Mouse (Mus musculus): ENCODE measurements around the gene Ryr2. TPM values are rescaled to one million over a fixed set of nuclear protein-coding genes. Genes with fewer than 3 reads are reported as not detected.

Ryr2 gene
- polyA plus RNA-seq, 1 experiment from 2014 or later: 8.4 TPM

DNA sequence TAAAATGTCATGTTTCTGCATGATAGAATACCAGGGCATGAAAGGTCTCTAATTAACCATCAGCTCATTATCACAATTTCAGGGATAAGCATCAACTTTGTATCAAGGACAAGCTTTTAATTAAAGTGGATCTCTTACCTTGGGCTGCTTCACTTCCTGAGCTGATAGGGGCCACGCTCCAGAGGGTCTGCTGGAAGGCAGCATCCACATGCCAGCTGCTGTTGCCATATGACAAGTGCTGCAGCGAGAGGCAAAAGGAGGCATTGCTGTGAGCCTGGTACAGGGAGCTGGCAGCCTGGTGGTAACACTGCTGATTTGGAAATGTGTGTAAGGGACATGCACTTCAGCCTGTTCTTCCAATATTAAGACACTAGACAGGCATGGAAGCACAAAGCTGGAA, 237.8 kb downstream of the Ryr2 start:
- H3K27me3 ChIP-seq (ENCODE audit: control insufficient read depth, insufficient read depth, low read length): no peaks in the 10 kb centered on the region
- no peak for DNase-seq (ENCODE audit: low spot score)
- H3K36me3 ChIP-seq (replicated peaks; ENCODE audit: control insufficient read depth, insufficient read depth): no peaks in the 10 kb centered on the region
- H3K9me3 ChIP-seq (ENCODE audit: control insufficient read depth, low read length): no peaks in the 10 kb centered on the region
- H3K4me2 ChIP-seq (replicated peaks): no peak overlapping the region
- ATAC-seq (ENCODE audit: low FRiP score): no peak
- no peak overlapping the region for H3K9ac ChIP-seq
- 63% methylated on average over 2 of the region's 2 CpGs for WGBS
- no peaks in the 10 kb centered on the region for H3K4me1 ChIP-seq (replicated peaks; ENCODE audit: control insufficient read depth, insufficient read depth, low read length)
- H3K27ac ChIP-seq: no peak overlapping the region
- no peak overlapping the region for H3K4me3 ChIP-seq (replicated peaks; ENCODE audit: low read length)

DNA sequence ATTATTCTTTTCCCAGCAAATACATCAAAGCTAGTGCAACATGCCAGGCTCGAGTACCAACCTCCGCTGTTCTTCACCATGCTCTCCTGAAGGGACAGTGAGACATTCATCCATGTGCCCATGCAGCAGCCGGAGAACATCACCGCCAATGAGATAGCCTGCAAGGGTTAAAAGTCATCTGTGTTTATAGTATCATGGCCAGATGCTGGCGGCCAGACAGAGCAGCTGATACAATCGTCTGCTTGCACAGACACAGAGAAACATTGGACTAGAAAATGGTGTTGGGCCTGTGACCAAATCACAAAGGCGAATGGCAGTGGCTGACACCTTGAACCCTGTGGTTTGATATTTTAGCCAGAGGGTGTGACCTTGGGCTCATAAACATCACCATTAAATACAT, 238.7 kb downstream of the Ryr2 start:
- Histone ChIP-seq H3K36me3 (replicated peaks; ENCODE audit: control insufficient read depth, insufficient read depth) (no peaks in the 10 kb centered on the region), H3K27ac (no peak overlapping the region), H3K4me1 (replicated peaks; ENCODE audit: control insufficient read depth, insufficient read depth, low read length) (no peaks in the 10 kb centered on the region), H3K4me3 (replicated peaks; ENCODE audit: low read length) (no peak overlapping the region), H3K4me2 (replicated peaks) (no peak overlapping the region), H3K9ac (no peak overlapping the region), H3K9me3 (ENCODE audit: control insufficient read depth, low read length) (no peaks in the 10 kb centered on the region), H3K27me3 (ENCODE audit: control insufficient read depth, insufficient read depth, low read length) (no peaks in the 10 kb centered on the region)
- ATAC-seq (ENCODE audit: low FRiP score) (no peak), DNase-seq (ENCODE audit: low spot score) (no peak)
- WGBS: 83% methylated on average over 7 of the region's 7 CpGs

DNA sequence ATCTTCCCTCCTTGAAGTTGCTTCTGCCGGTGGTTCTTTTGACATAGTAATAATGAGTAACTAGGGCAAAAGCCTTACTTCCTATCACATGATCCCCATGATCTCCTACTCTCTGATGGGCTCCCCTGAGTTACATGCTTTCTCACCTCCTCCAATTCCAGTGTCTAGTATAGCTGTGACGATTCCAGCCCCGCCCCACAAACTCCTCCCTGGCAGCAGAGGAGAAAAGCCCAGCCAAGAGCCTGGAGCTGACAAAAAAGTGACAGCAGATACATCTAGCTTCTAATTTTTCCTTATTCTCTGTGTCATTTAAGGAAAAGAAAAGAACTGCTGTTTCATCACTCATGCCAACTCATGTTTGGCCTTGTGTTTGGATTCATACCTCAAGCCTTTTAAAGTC, 241.5 kb downstream of the Ryr2 start:
- Histone ChIP-seq H3K4me3 (replicated peaks; ENCODE audit: low read length) (no peak overlapping the region), H3K27ac (no peak overlapping the region), H3K9ac (no peak overlapping the region), H3K36me3 (replicated peaks; ENCODE audit: control insufficient read depth, insufficient read depth) (no peaks in the 10 kb centered on the region), H3K4me2 (replicated peaks) (no peak overlapping the region), H3K9me3 (ENCODE audit: control insufficient read depth, low read length) (no peaks in the 10 kb centered on the region), H3K27me3 (ENCODE audit: control insufficient read depth, insufficient read depth, low read length) (no peaks in the 10 kb centered on the region), H3K4me1 (replicated peaks; ENCODE audit: control insufficient read depth, insufficient read depth, low read length) (no peaks in the 10 kb centered on the region)
- 83% methylated on average over 3 of the region's 3 CpGs for WGBS
- ATAC-seq (ENCODE audit: low FRiP score) (no peak), DNase-seq (ENCODE audit: low spot score) (no peak)

DNA sequence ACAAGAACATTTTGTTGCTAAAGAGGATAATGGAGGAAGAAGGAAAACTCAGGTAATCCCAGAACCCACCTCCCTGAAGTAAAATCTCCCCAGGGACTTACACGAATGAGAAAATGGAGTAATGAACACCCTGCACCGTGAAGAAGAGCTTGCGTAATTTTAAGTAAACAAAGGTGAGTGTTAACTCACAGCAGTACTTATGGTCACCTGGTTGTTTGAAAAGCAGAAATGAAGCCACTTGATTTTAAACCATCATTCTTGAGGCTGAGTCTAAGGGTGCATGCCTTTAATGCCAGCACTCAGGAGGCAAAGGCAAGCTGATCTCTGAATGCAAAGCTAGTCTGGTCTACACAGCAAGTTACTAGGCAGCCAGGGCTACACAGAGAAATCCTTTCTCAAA, 255.1 kb downstream of the Ryr2 start:
- ATAC-seq (ENCODE audit: low FRiP score): no peak

DNA sequence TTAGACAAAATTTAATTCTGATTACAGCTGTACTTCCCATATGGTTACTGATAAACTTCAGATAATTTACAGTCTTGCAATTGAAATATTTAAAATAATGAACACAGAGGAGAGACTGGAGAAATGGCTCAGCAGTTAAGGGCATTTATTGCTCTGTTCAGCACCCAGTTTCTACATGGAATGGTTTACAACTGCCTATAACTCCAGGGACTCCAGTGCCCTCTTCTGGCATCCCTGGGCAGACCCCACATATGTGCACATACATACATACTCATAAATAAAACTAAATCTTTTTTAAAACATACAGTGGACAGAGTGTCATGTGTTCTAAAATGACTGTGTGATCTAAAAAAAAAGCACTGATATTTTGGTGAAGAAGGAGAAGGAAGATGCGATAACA, 262.9 kb downstream of the Ryr2 start:
- WGBS: 97% methylated on average over 1 of the region's 1 CpGs
- ATAC-seq (ENCODE audit: low FRiP score) (no peak), DNase-seq (ENCODE audit: low spot score) (no peak)
- Histone ChIP-seq H3K9ac (no peak overlapping the region), H3K27me3 (ENCODE audit: control insufficient read depth, insufficient read depth, low read length) (no peaks in the 10 kb centered on the region), H3K4me3 (replicated peaks; ENCODE audit: low read length) (no peak overlapping the region), H3K36me3 (replicated peaks; ENCODE audit: control insufficient read depth, insufficient read depth) (no peaks in the 10 kb centered on the region), H3K27ac (no peak overlapping the region), H3K9me3 (ENCODE audit: control insufficient read depth, low read length) (no peaks in the 10 kb centered on the region), H3K4me1 (replicated peaks; ENCODE audit: control insufficient read depth, insufficient read depth, low read length) (no peaks in the 10 kb centered on the region), H3K4me2 (replicated peaks) (no peak overlapping the region)

More for the DNA sequence above, 255.1 kb downstream of the Ryr2 start:
- H3K4me1 ChIP-seq (replicated peaks; ENCODE audit: control insufficient read depth, insufficient read depth, low read length): no peaks in the 10 kb centered on the region
- no peaks in the 10 kb centered on the region for H3K36me3 ChIP-seq (replicated peaks; ENCODE audit: control insufficient read depth, insufficient read depth)
- H3K4me3 ChIP-seq (replicated peaks; ENCODE audit: low read length): no peak overlapping the region
- no peaks in the 10 kb centered on the region for H3K27me3 ChIP-seq (ENCODE audit: control insufficient read depth, insufficient read depth, low read length)
- DNase-seq (ENCODE audit: low spot score): no peak
- no peak overlapping the region for H3K9ac ChIP-seq
- H3K27ac ChIP-seq: no peak overlapping the region
- 93% methylated on average over 3 of the region's 3 CpGs for WGBS
- H3K9me3 ChIP-seq (ENCODE audit: control insufficient read depth, low read length): no peaks in the 10 kb centered on the region
- H3K4me2 ChIP-seq (replicated peaks): no peak overlapping the region

DNA sequence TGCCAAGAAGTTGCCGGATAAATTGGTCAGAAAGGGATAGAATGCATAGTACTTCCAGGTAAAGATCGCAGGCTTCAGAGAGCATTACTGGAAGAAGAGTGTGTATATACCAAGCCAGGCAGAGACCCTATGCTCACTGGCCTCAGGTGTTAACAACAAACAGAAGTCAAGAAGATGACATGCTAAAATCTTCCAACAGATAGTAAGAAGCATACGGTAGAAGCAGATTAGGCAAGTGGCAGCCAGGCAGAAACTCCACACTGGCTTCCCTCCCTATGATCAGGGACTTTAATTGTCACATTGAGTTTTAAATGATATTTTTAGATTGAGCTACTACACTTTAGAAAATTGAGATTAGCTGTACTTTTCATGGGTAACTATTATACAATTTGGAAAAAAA, 268.9 kb downstream of the Ryr2 start:
- H3K9me3 ChIP-seq (ENCODE audit: control insufficient read depth, low read length): no peaks in the 10 kb centered on the region
- no peak overlapping the region for H3K9ac ChIP-seq
- no peaks in the 10 kb centered on the region for H3K4me1 ChIP-seq (replicated peaks; ENCODE audit: control insufficient read depth, insufficient read depth, low read length)
- H3K4me3 ChIP-seq (replicated peaks; ENCODE audit: low read length): no peak overlapping the region
- H3K36me3 ChIP-seq (replicated peaks; ENCODE audit: control insufficient read depth, insufficient read depth): no peaks in the 10 kb centered on the region
- no peaks in the 10 kb centered on the region for H3K27me3 ChIP-seq (ENCODE audit: control insufficient read depth, insufficient read depth, low read length)
- no peak overlapping the region for H3K27ac ChIP-seq
- DNase-seq (ENCODE audit: low spot score) (no peak), ATAC-seq (ENCODE audit: low FRiP score) (no peak)
- WGBS: 96% methylated on average over 3 of the region's 3 CpGs
- no peak overlapping the region for H3K4me2 ChIP-seq (replicated peaks)

DNA sequence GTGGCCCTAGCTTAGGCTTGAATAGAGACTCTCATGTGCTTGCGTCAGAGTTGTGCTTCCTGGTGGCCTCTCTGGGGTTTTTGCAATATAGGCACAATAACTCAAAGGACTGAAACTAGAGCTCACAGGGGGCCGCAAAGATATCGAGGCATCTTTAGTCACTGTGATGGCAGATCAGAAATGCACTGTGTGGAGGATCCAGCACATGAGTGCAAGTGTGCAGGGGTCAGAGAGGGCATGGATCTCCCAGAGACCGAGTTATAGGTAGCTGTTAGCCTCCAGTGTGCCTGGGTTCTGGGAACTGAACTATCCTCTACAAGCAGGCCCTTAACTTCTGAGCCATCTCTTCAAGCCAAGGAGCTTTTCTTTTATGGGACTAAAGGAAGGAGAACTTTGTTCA, 269.6 kb downstream of the Ryr2 start:
- no peaks in the 10 kb centered on the region for H3K36me3 ChIP-seq (replicated peaks; ENCODE audit: control insufficient read depth, insufficient read depth)
- no peak overlapping the region for H3K9ac ChIP-seq
- no peak overlapping the region for H3K4me3 ChIP-seq (replicated peaks; ENCODE audit: low read length)
- WGBS: 90% methylated on average over 4 of the region's 4 CpGs
- H3K9me3 ChIP-seq (ENCODE audit: control insufficient read depth, low read length): no peaks in the 10 kb centered on the region
- ATAC-seq (ENCODE audit: low FRiP score) (no peak), DNase-seq (ENCODE audit: low spot score) (no peak)
- no peaks in the 10 kb centered on the region for H3K4me1 ChIP-seq (replicated peaks; ENCODE audit: control insufficient read depth, insufficient read depth, low read length)
- no peak overlapping the region for H3K27ac ChIP-seq
- no peaks in the 10 kb centered on the region for H3K27me3 ChIP-seq (ENCODE audit: control insufficient read depth, insufficient read depth, low read length)
- H3K4me2 ChIP-seq (replicated peaks): no peak overlapping the region

DNA sequence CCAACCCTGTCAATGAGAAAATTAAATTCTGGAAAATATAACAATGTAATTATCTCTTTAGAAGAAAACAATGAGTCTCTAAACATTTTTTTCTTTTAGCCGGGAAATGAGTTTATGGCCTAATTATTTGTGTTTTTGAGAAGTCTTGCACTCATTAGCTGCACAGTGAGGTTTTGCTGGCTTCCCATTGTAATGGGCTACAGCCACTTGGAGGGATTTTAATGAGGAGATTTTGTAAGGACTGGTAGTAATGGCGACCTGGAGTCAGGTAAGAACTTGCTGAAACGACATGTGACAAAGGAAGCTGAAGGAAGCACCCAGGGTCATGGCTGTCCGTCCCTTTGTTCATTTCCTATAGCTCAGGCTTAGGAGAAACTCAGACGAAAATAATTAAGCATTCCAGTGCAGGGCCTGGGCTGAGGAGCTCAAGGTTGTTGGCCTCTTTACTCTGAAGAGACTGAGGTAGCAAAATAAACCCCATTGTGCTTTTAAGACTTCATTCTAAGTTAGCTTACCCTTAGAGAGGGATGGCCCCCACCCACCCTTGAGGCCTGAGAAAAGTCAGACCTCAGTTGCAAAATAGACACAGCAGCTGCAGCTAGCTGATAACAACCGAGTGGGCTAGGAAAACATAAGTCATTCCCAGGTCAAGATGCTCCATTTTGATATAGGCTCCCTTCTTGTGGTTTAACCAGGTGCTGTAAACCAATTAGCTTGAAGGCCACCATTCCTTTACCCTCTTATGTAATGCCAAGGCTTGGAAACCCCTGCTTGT, 270.3 kb downstream of the Ryr2 start:
- H3K27me3 ChIP-seq (ENCODE audit: control insufficient read depth, insufficient read depth, low read length): no peaks in the 10 kb centered on the region
- 61% methylated on average over 6 of the region's 6 CpGs for WGBS
- H3K27ac ChIP-seq: no peak overlapping the region
- H3K4me3 ChIP-seq (replicated peaks; ENCODE audit: low read length): no peak overlapping the region
- DNase-seq (ENCODE audit: low spot score) (no peak), ATAC-seq (ENCODE audit: low FRiP score) (no peak)
- H3K4me1 ChIP-seq (replicated peaks; ENCODE audit: control insufficient read depth, insufficient read depth, low read length): no peaks in the 10 kb centered on the region
- no peak overlapping the region for H3K4me2 ChIP-seq (replicated peaks)
- H3K9me3 ChIP-seq (ENCODE audit: control insufficient read depth, low read length): no peaks in the 10 kb centered on the region
- no peaks in the 10 kb centered on the region for H3K36me3 ChIP-seq (replicated peaks; ENCODE audit: control insufficient read depth, insufficient read depth)
- no peak overlapping the region for H3K9ac ChIP-seq

DNA sequence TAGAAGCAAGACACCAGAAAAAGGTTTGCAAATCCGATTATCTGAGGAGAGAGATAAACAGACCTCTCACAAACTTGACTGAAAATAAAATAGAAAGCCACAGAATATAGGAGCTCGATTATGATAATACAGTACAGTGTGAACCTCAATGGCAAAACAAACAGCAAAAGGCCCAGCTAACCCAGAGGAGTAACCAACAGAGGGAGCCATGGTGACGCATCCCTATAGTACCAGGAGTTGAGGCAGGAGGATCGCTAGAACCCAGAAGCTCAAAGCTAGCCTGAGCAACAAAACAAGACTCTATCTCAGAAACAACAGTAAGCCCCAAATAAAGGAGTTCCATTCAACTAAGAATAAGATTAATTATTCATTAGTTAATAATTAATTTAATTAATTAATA, 275.5 kb downstream of the Ryr2 start:
- Histone ChIP-seq H3K4me1 (replicated peaks; ENCODE audit: control insufficient read depth, insufficient read depth, low read length) (no peaks in the 10 kb centered on the region), H3K27ac (no peak overlapping the region), H3K27me3 (ENCODE audit: control insufficient read depth, insufficient read depth, low read length) (no peaks in the 10 kb centered on the region), H3K4me3 (replicated peaks; ENCODE audit: low read length) (no peak overlapping the region), H3K9ac (no peak overlapping the region), H3K9me3 (ENCODE audit: control insufficient read depth, low read length) (no peaks in the 10 kb centered on the region), H3K4me2 (replicated peaks) (no peak overlapping the region), H3K36me3 (replicated peaks; ENCODE audit: control insufficient read depth, insufficient read depth) (no peaks in the 10 kb centered on the region)
- ATAC-seq (ENCODE audit: low FRiP score) (no peak), DNase-seq (ENCODE audit: low spot score) (no peak)
- WGBS: 87% methylated on average over 4 of the region's 4 CpGs

Data from hindbrain, embryonic 14.5 days (tissue).